Mouse (Mus musculus) intestine, embryonic 16.5 days (tissue): ENCODE measurements around the gene Ppm1g. TPM values are rescaled to one million over a fixed set of nuclear protein-coding genes. Genes with fewer than 3 reads are reported as not detected.

Experiments
- ATAC-seq: fragments of 200-750 bp; cut with Nextera tagmentation; 2 replicates; pipeline ENCODE4 v1.8.0; 2017; ENCODE audit warnings: moderate TSS enrichment, moderate library complexity
- H3K27ac ChIP-seq: fragments of 300-500 bp; sonication (generic); 2 replicates; pipeline ENCODE4 v1.5.1; 2014; ENCODE audit warnings: mild to moderate bottlenecking, low read length
- H3K27me3 ChIP-seq: fragments of 300-500 bp; sonication (generic); replicated peaks from 2 replicates; pipeline ENCODE4 v1.6.1; 2014; ENCODE audit warnings: low read length, control low read depth, mixed read lengths; ENCODE audit not compliant: control insufficient read depth, insufficient read depth
- H3K36me3 ChIP-seq: fragments of 300-500 bp; sonication (generic); 2 replicates; pipeline ENCODE4 v1.6.1; 2014; ENCODE audit warnings: low read length, control low read depth; ENCODE audit not compliant: control insufficient read depth, insufficient read depth
- H3K4me1 ChIP-seq: fragments of 300-500 bp; sonication (generic); 2 replicates; pipeline ENCODE4 v1.6.1; 2014; ENCODE audit warnings: low read length, control low read depth, mixed read lengths; ENCODE audit not compliant: control insufficient read depth, insufficient read depth
- H3K4me2 ChIP-seq: fragments of 300-500 bp; sonication (generic); 2 replicates; pipeline ENCODE4 v1.6.1; 2014; ENCODE audit warnings: low read depth, low read length, control low read depth
- H3K4me3 ChIP-seq: fragments of 300-500 bp; sonication (generic); 2 replicates; pipeline ENCODE4 v1.5.1; 2014; ENCODE audit warnings: mild to moderate bottlenecking, low read length
- H3K9ac ChIP-seq: fragments of 300-500 bp; sonication (generic); 2 replicates; pipeline ENCODE4 v1.6.1; 2014; ENCODE audit warnings: low read depth, low read length
- H3K9me3 ChIP-seq: fragments of 300-500 bp; sonication (generic); 2 replicates; pipeline ENCODE4 v1.6.1; 2016; ENCODE audit warnings: low read length, control low read depth; ENCODE audit not compliant: control insufficient read depth
- WGBS: fragments of 180-500 bp; shearing (Covaris S2); extraction: QIAGEN DNeasy Blood & Tissue Kit; methylation state at CpG from one replicate; pipeline ENCODE4 v1.1.7; 2014; 5-methylcytosine and 5-hydroxymethylcytosine counted together
- polyA plus RNA-seq: library from polyadenylated mRNA; unstranded; fragments of >200 nt; fragmentation: Nextera tagmentation; extraction: Ambion mirVana; gene quantifications from 2 replicates; pipeline ENCODE4 v1.2.1, GENCODE M21; 2015

Gene Ppm1g
- polyA plus RNA-seq, 1 experiment from 2014 or later = 122 TPM

- no peak for ATAC-seq
- H3K4me3 ChIP-seq = no peak overlapping the region
- peaks cover 21% of the 10 kb centered on the region for H3K36me3 ChIP-seq
- H3K27ac ChIP-seq = no peak overlapping the region
- H3K9me3 ChIP-seq = no peaks in the 10 kb centered on the region
- H3K4me1 ChIP-seq = peaks cover 11% of the 10 kb centered on the region; the same call in 1 of the 2 replicates
- WGBS = 79% methylated on average over 4 of the region's 4 CpGs
- H3K9ac ChIP-seq = no peak overlapping the region
- no peak overlapping the region for H3K4me2 ChIP-seq
- no peaks in the 10 kb centered on the region for H3K27me3 ChIP-seq
Measured at GRCm38 (mm10) chr5:31188223-31188840, 32.2 kb downstream of the Ppm1g start.

- Histone ChIP-seq H3K9ac (no peak overlapping the region), H3K4me1 (0 out of 2 replicates have a peak, but pooled peaks cover 3% of the 10 kb centered on the region), H3K4me2 (no peak overlapping the region), H3K4me3 (no peak overlapping the region), H3K27me3 (no peaks in the 10 kb centered on the region), H3K9me3 (no peaks in the 10 kb centered on the region), H3K27ac (no peak overlapping the region), H3K36me3 (peaks cover 14% of the 10 kb centered on the region)
- 54% methylated on average over 4 of the region's 4 CpGs for WGBS
- ATAC-seq = no peak
Measured at GRCm38 (mm10) chr5:31183678-31184077, 36.8 kb downstream of the Ppm1g start.

GRCm38 (mm10) chr5:31181183-31181770, 39.2 kb downstream of the Ppm1g start:
- Histone ChIP-seq H3K4me2 (no peak overlapping the region), H3K4me1 (0 out of 2 replicates have a peak, but pooled peaks cover 3% of the 10 kb centered on the region), H3K9me3 (no peaks in the 10 kb centered on the region), H3K27me3 (no peaks in the 10 kb centered on the region), H3K36me3 (no peaks in the 10 kb centered on the region), H3K4me3 (no peak overlapping the region), H3K9ac (no peak overlapping the region), H3K27ac (no peak overlapping the region)
- 87% methylated on average over 9 of the region's 9 CpGs for WGBS
- ATAC-seq = no peak

DNA sequence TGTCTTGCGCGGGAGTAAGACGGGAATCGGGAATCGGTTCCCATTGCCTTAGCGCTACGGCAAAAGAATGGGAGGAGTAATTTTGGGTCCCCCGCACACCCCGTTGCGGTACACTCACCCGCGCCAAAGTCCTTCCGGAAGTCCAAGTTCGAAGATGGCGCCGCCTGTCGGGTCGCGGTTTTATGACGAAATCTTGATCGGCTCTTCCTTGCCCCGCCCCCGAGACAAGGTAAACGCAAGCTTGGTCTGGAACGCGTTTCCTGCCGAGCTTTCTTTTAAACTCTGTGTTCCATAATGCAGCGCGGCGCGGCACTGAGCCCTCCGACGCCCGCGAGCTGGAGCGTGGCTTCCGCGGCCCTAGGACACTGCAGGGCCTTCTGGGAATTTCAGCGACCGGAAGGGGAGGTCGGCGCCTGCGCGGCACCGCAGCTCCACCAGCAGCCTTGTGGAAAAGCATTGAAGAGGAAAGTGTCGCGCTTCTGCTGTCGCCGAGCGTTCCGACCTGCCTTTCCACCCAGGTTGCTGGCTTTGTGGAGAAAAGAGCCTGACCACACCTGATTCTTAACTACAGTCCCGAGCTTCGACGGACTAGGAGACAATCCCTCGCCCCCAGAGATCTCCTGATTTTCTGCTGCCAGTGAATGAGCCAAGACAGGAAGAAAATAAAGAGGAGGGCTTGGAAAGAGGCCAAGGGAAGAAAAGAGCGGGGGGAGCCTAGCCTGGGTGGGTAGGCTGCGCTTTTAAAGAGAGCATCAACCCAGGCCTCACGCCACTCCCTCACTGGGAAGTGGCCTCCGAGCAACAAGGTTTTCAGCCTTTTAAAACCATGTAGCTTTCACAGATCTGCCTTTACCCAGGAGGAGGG, 40.5 kb downstream of the Ppm1g start, which contains the start of the genes Gm29609 and Gtf3c2:
TSS of gene Gm29609 (minus strand) at position 146 of the 865 bp plus-strand sequence.
TSS of gene Gtf3c2 (minus strand) at position 379 of the 865 bp plus-strand sequence.
- Histone ChIP-seq H3K4me1 (0 out of 2 replicates have a peak, but pooled peaks cover 3% of the 10 kb centered on the region), H3K27ac (peak within 1 kb of the TSS; percentile 99), H3K4me2 (peak within 1 kb of the TSS; percentile 84), H3K4me3 (peak within 1 kb of the TSS; percentile 91), H3K9ac (peak within 1 kb of the TSS; percentile 85), H3K36me3 (no peaks in the 10 kb centered on the region), H3K27me3 (no peaks in the 10 kb centered on the region), H3K9me3 (no peaks in the 10 kb centered on the region)
- under 1% methylated on average over 59 of the region's 59 CpGs for WGBS
- ATAC-seq = peak; percentile 99

- H3K27me3 ChIP-seq = no peaks in the 10 kb centered on the region
- H3K4me3 ChIP-seq = peak overlapping the region; percentile 91
- ATAC-seq = peak; percentile 70
- H3K9ac ChIP-seq = peak overlapping the region; percentile 85
- H3K9me3 ChIP-seq = no peaks in the 10 kb centered on the region
- no peaks in the 10 kb centered on the region for H3K36me3 ChIP-seq
- 0 out of 2 replicates have a peak, but pooled peaks cover 3% of the 10 kb centered on the region for H3K4me1 ChIP-seq
- H3K27ac ChIP-seq = peak overlapping the region; percentile 99
- peak overlapping the region; percentile 84 for H3K4me2 ChIP-seq
- WGBS = under 1% methylated on average over 25 of the region's 25 CpGs
Measured at GRCm38 (mm10) chr5:31179301-31179765, 41.2 kb downstream of the Ppm1g start.

DNA sequence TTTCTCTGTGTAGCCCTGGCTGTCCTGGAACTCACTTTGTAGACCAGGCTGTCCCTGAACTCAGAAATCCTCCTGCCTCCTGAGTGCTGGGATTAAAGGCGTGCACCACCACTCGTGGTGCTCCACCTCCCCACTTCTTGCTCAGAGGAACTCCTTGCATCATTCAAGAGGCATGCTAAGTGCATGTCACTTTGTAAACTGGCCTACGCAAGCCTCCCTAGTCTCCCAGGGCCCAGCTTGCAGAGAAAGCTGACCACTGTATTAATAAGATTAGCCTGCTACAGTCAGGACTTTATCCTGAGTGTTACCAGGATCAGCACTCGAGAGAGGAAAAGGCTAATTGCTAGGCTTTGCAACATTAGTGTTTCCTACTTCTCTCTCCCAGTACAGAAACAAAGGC, 51.9 kb downstream of the Ppm1g start:
- Histone ChIP-seq H3K27me3 (no peaks in the 10 kb centered on the region), H3K9me3 (no peaks in the 10 kb centered on the region), H3K4me3 (no peak overlapping the region), H3K4me2 (no peak overlapping the region), H3K27ac (no peak overlapping the region), H3K4me1 (no peaks in the 10 kb centered on the region), H3K36me3 (peaks cover 35% of the 10 kb centered on the region), H3K9ac (no peak overlapping the region)
- WGBS = 91% methylated on average over 4 of the region's 4 CpGs
- no peak for ATAC-seq

- H3K4me1 ChIP-seq = no peaks in the 10 kb centered on the region
- H3K4me2 ChIP-seq = no peak overlapping the region
- no peak overlapping the region for H3K9ac ChIP-seq
- no peak for ATAC-seq
- no peaks in the 10 kb centered on the region for H3K9me3 ChIP-seq
- peaks cover 32% of the 10 kb centered on the region for H3K36me3 ChIP-seq
- H3K27me3 ChIP-seq = no peaks in the 10 kb centered on the region
- no peak overlapping the region for H3K4me3 ChIP-seq
- WGBS = 88% methylated on average over 1 of the region's 1 CpGs
- no peak overlapping the region for H3K27ac ChIP-seq
Measured at GRCm38 (mm10) chr5:31164878-31165277, 55.6 kb downstream of the Ppm1g start.

GRCm38 (mm10) chr5:31162462-31162861, 58.0 kb downstream of the Ppm1g start:
- peak; percentile 44; the same call in 1 of the 2 replicates for ATAC-seq
- Histone ChIP-seq H3K4me1 (no peaks in the 10 kb centered on the region), H3K36me3 (peaks cover 30% of the 10 kb centered on the region)

GRCm38 (mm10) chr5:31154152-31154553, 66.3 kb downstream of the Ppm1g start, which contains the start of gene Mpv17:
Gene Mpv17, minus strand, starts transcription at chr5:31154251.
- under 1% methylated on average over 19 of the region's 19 CpGs for WGBS
- H3K27me3 ChIP-seq = no peaks in the 10 kb centered on the region
- H3K27ac ChIP-seq = peak within 1 kb of the TSS; percentile 50
- peak within 1 kb of the TSS; percentile 81 for H3K9ac ChIP-seq
- H3K4me2 ChIP-seq = peak within 1 kb of the TSS; percentile 86
- H3K4me3 ChIP-seq = peak within 1 kb of the TSS; percentile 73
- H3K9me3 ChIP-seq = no peaks in the 10 kb centered on the region
- peak; percentile 96 for ATAC-seq
- peaks cover 6% of the 10 kb centered on the region for H3K4me1 ChIP-seq
- peaks cover 13% of the 10 kb centered on the region for H3K36me3 ChIP-seq

More at GRCm38 (mm10) chr5:31162462-31162861, 58.0 kb downstream of the Ppm1g start:
- Histone ChIP-seq H3K4me2 (no peak overlapping the region), H3K9ac (no peak overlapping the region), H3K4me3 (no peak overlapping the region), H3K9me3 (no peaks in the 10 kb centered on the region), H3K27ac (no peak overlapping the region), H3K27me3 (no peaks in the 10 kb centered on the region)
